Mouse (Mus musculus) midbrain, postnatal 0 days (tissue): ENCODE data around the gene Thnsl1. TPM values are rescaled to one million over a fixed set of nuclear protein-coding genes. Genes with fewer than 3 reads are reported as not detected.

Experiments
- ATAC-seq: fragments of 200-750 bp; cut with Nextera tagmentation; 2 replicates; pipeline ENCODE4 v1.8.0; 2017; ENCODE audit warnings: moderate number of reproducible peaks, mild to moderate bottlenecking, moderate TSS enrichment, moderate library complexity; ENCODE audit not compliant: low FRiP score
- DNase-seq: peaks from one replicate; pipeline ENCODE4 v3.0.0-alpha.2; 2015; ENCODE audit warnings: low spot score
- H3K27ac ChIP-seq: fragments of 300-500 bp; sonication (generic); 2 replicates; pipeline ENCODE4 v1.5.1; 2014; ENCODE audit warnings: low read depth, mild to moderate bottlenecking, low read length, mixed read lengths
- H3K27me3 ChIP-seq: fragments of 300-500 bp; sonication (generic); 2 replicates; pipeline ENCODE4 v1.6.1; 2014; ENCODE audit warnings: low read length, control low read depth, mixed read lengths; ENCODE audit not compliant: insufficient read depth
- H3K36me3 ChIP-seq: fragments of 300-500 bp; sonication (generic); 2 replicates; pipeline ENCODE4 v1.6.1; 2014; ENCODE audit warnings: low read length, control low read depth, mixed read lengths; ENCODE audit not compliant: insufficient read depth
- H3K4me1 ChIP-seq: fragments of 300-500 bp; sonication (generic); 2 replicates; pipeline ENCODE4 v1.6.1; 2014; ENCODE audit warnings: mild to moderate bottlenecking, control low read depth, antibody characterized with exemption, low read length, mixed read lengths; ENCODE audit not compliant: insufficient read depth
- H3K4me2 ChIP-seq: fragments of 300-500 bp; sonication (generic); 2 replicates; pipeline ENCODE4 v1.6.1; 2014; ENCODE audit warnings: low read depth, mild to moderate bottlenecking, low read length, mixed read lengths; ENCODE audit not compliant: poor library complexity, severe bottlenecking
- H3K4me3 ChIP-seq: fragments of 300-500 bp; sonication (generic); 2 replicates; pipeline ENCODE4 v1.5.1; 2014; ENCODE audit warnings: low read depth, mild to moderate bottlenecking, low read length, moderate library complexity
- H3K9ac ChIP-seq: fragments of 300-500 bp; sonication (generic); replicated peaks from 2 replicates; pipeline ENCODE4 v1.6.1; 2014; ENCODE audit warnings: mild to moderate bottlenecking, low read length, moderate library complexity, mixed read lengths; ENCODE audit not compliant: poor library complexity, severe bottlenecking
- H3K9me3 ChIP-seq: fragments of 300-500 bp; sonication (generic); 2 replicates; pipeline ENCODE4 v1.6.1; 2016; ENCODE audit warnings: low read length, control low read depth
- CTCF ChIP-seq: IDR thresholded peaks from 2 replicates; pipeline ENCODE4 v1.5.1; 2016; ENCODE audit warnings: antibody characterized with exemption, mild to moderate bottlenecking
- WGBS: fragments of 180-500 bp; shearing (Covaris S2); extraction: QIAGEN DNeasy Blood & Tissue Kit; methylation state at CpG from one replicate; pipeline ENCODE4 v1.1.7; 2014; 5-methylcytosine and 5-hydroxymethylcytosine counted together
- polyA plus RNA-seq: library from polyadenylated mRNA; unstranded; fragments of >200 nt; fragmentation: Nextera tagmentation; extraction: Ambion mirVana; gene quantifications from 2 replicates; pipeline ENCODE4 v1.2.1, GENCODE M21; 2015
- total RNA-seq: library from RNA; depleted of rRNA; stranded (reverse); fragments of >200 nt; gene quantifications from 2 replicates; pipeline ENCODE4 v1.2.3, GENCODE M21; 2014

Gene Thnsl1
- total and polyA plus RNA-seq, 2 experiments from 2014 or later = 17.8 to 22.6 TPM

DNA sequence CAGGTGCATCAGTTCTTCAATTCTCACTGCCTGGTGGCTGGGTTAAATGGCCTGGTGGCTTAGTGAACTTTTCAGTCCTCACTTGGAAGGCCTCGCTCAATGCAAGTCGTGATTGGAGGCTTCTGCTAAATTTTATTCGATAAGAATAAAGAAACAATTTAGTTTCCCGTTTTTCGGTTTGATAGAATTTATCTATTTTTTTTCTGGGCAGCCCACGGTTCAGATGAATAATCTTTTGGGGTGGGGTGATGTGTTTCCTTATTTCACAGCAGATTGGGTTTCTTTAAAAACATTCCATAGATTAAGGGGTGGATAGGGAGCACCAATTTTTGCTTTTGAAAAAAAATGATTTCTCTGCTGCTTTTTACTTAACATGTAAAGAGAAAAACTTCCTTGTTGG, 754 bp downstream of the Thnsl1 start:
- WGBS = 36% methylated on average over 6 of the region's 6 CpGs
- peak overlapping the region; percentile 69 for H3K4me3 ChIP-seq
- no peak for TF ChIP-seq CTCF

DNA sequence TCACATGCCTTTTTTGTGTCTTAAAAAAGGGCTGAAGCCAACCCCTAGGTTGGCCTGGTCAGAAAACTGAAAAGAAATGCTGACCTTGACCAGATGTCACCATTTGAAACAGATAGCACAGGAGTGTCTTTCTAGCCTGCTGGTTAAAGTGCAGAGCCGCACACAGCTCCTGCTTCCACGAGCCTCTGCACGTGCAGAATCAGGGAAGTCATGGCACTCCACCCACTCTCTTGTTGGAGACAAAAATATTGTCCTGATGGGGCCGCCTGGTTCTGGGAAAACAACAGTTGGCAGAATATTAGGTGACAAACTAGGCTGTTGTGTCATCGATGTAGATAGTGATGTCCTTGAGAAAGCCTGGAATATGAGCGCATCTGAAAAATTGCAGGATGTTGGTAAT, 5.8 kb downstream of the Thnsl1 start:
- 0 out of 2 replicates have a peak, but pooled peaks cover 13% of the 10 kb centered on the region for H3K36me3 ChIP-seq
- no peaks in the 10 kb centered on the region for H3K27me3 ChIP-seq
- H3K27ac ChIP-seq = no peak overlapping the region
- no peak overlapping the region for H3K4me3 ChIP-seq
- no peak overlapping the region for H3K4me2 ChIP-seq
- peaks cover 7% of the 10 kb centered on the region for H3K4me1 ChIP-seq
- WGBS = 86% methylated on average over 6 of the region's 6 CpGs
- no peak overlapping the region for H3K9ac ChIP-seq
- no peak for TF ChIP-seq CTCF
- H3K9me3 ChIP-seq = no peaks in the 10 kb centered on the region
- DNase-seq (no peak), ATAC-seq (no peak)

More for the DNA sequence above, 754 bp downstream of the Thnsl1 start:
- H3K27ac ChIP-seq = peak overlapping the region; percentile 89
- ATAC-seq (no peak; the same call in 1 of the 2 replicates), DNase-seq (no peak)
- peak overlapping the region; percentile 74 for H3K4me2 ChIP-seq
- H3K9me3 ChIP-seq = no peaks in the 10 kb centered on the region
- H3K27me3 ChIP-seq = no peaks in the 10 kb centered on the region
- peak overlapping the region; percentile 85 for H3K9ac ChIP-seq
- H3K36me3 ChIP-seq = 0 out of 2 replicates have a peak, but pooled peaks cover under 1% of the 10 kb centered on the region
- peaks cover 7% of the 10 kb centered on the region for H3K4me1 ChIP-seq

DNA sequence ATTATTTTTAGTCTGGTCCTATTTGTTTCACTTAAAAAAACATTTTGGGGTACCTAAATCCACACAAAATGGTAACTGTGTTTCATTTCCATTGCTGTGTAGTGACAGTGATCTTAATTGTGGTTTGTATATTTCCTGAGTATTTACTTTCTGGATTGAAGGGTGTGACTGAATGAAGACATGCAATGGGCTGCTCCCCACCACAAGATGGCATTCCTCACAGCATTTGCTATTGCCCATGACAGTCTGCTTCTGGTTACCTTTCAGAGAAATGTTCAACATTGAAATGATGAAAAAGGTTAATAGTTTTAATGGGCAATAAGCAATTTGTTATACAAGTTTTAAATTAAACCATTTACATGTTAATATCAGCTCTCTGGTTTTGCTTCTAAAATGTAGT, 8.8 kb downstream of the Thnsl1 start:
- Histone ChIP-seq H3K4me2 (no peak overlapping the region), H3K27ac (no peak overlapping the region), H3K9ac (no peak overlapping the region), H3K9me3 (no peaks in the 10 kb centered on the region), H3K4me1 (no peaks in the 10 kb centered on the region), H3K36me3 (peaks cover 15% of the 10 kb centered on the region; the same call in 1 of the 2 replicates), H3K27me3 (no peaks in the 10 kb centered on the region), H3K4me3 (no peak overlapping the region)
- no peak for ATAC-seq
- TF ChIP-seq CTCF = peak; percentile 63
- peak; percentile 8 for DNase-seq

DNA sequence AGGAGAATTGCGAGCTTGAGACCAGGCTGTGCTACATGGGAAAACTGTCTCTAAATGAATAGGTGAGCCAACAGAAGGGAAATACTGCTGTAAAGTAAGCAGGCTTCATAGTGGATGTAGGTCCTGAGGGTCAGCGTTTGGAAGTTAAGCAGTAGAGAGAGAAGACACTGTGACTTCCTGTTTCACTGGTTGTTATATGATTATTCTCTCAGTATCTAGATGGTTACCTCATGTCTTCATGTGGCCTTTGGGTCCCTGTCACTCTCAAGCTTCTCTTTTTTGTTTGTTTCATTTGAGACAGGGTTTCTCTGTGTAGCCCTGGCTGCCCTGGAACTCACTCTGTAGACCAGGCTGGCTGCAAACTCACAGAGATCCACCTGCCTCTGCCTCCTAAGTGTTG, 9.8 kb downstream of the Thnsl1 start:
- TF ChIP-seq CTCF = no peak
- Histone ChIP-seq H3K27ac (no peak overlapping the region), H3K4me1 (no peaks in the 10 kb centered on the region), H3K9me3 (no peaks in the 10 kb centered on the region), H3K9ac (no peak overlapping the region), H3K4me2 (no peak overlapping the region), H3K36me3 (peaks cover 15% of the 10 kb centered on the region; the same call in 1 of the 2 replicates), H3K4me3 (no peak overlapping the region), H3K27me3 (no peaks in the 10 kb centered on the region)
- no peak for ATAC-seq
- DNase-seq = no peak
- 94% methylated on average over 2 of the region's 2 CpGs for WGBS

DNA sequence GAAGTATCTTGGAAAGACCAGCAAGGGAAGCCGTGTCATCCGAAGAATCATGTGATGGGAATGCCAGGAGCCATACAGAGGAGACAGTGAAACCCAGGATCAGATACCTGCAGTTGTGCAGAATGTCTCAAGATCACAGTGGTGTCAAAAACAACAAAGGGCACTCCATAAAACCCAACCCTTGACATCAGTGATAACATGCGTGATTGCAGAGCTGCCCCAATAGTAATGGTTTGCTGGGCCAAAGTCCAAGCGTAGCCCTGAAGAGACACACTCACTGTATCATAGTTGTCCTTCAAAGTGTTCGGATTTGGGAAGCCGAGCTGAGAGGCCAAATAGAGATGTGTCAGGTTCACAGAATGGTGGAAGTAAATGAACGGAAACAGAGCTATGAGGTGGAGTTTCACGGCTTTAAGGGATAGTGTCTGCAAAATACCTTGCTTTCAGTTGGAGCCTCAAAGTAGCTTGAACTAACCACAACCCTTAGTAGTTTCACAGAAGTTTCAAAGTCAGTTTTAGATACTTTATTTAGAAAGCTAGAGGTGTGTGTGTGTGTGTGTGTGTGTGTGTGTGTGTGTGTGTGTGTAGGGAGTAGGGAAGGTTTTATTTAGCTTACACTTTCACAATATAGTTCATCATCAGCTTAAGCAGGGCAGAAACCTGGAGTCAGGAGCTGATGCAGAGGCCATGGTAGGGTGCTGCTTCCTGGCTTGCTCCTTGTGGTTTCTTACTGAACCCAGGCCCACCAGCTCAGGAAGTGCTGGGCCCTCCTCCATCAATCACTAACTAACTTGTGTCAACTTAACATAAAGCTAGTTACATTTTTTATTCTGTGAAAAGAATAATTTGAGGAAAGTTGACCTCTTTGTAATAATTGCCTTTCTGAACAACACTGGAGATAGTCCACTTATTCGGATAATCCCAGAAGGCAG, 17.2 kb downstream of the Thnsl1 start:
- H3K27me3 ChIP-seq = no peaks in the 10 kb centered on the region
- TF ChIP-seq CTCF = no peak
- H3K4me3 ChIP-seq = no peak overlapping the region
- ATAC-seq (no peak), DNase-seq (no peak)
- 94% methylated on average over 9 of the region's 9 CpGs for WGBS
- no peak overlapping the region for H3K27ac ChIP-seq
- H3K36me3 ChIP-seq = no peaks in the 10 kb centered on the region
- H3K9ac ChIP-seq = no peak overlapping the region
- H3K4me2 ChIP-seq = no peak overlapping the region
- H3K9me3 ChIP-seq = no peaks in the 10 kb centered on the region
- H3K4me1 ChIP-seq = no peaks in the 10 kb centered on the region

DNA sequence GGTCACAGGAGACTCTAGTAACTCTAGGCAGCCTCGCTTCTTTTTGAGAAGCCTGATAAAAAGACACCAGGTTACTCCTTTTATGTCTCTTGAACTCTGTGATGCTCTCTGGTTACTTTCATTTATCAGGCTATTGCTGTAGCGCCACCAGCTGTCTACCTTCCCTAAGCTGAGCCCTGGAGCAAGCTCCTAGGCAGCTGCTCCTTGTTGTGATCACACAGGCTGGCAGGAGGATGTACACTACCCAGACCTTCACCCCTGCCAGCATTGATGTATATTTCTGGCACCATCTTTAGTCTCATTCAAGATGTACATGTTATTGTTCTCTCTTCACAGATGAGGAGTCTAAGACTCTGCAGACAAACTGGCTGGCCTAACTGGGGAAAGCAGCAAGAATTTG, 24.8 kb downstream of the Thnsl1 start:
- H3K27me3 ChIP-seq = no peaks in the 10 kb centered on the region
- no peak for ATAC-seq

More for the DNA sequence above, 24.8 kb downstream of the Thnsl1 start:
- H3K4me3 ChIP-seq = no peak overlapping the region
- no peaks in the 10 kb centered on the region for H3K9me3 ChIP-seq
- H3K4me1 ChIP-seq = no peaks in the 10 kb centered on the region
- no peak overlapping the region for H3K9ac ChIP-seq
- no peak for TF ChIP-seq CTCF
- no peak overlapping the region for H3K27ac ChIP-seq
- whole genome bisulfite sequencing = 63% methylated on average over 2 of the region's 2 CpGs
- DNase-seq = no peak
- no peaks in the 10 kb centered on the region for H3K36me3 ChIP-seq
- no peak overlapping the region for H3K4me2 ChIP-seq
